ENCODE assay signal across 9 mouse cellular contexts in the genomic region with DNA sequence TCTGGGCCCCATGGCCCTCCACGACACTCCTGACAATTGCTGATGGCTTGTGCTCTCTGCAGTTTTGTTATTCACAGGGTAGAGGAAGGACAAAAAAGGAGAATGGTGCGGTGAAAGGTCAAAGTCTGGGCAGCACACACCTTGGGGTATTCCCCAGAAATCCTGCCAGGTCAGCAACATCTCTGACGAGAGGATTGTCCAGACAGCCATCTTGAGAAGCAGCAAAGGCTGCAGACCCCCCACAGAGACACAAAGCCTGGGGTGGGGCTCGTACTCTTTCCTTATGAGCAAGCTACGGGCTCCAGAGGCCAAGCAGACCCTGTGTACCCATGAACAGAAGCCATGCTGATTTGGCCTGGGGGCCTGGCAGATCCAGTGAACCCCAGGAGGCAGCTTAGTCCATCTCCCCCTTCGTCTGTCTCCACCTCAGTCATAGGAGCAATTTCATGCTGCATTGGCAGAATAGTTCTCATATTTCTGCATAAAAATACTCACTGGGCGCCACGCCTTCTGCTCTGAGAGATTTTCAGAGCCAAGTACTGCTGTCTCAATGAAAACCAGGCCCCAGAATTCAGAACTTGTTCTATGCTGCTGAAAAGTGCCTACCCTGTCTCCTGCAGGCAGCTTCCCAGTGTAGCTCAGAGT. TPM values are rescaled to one million over a fixed set of nuclear protein-coding genes. Genes with fewer than 3 reads are reported as not detected.
DNase-seq lines count a peak whose midpoint lies in the region; ATAC-seq and TF ChIP-seq lines count a peak whose summit lies in the region.
"Had no signal": no experiment of that assay in that cellular context is flagged by ENCODE, and none has a peak within 500 bp of the region (broad histone marks: within the 10 kb centered on the region; RNA-seq: fewer than 3 reads in every experiment).

No protein-coding gene starts in this region.

- no peak for TF ChIP-seq CTCF in kidney, postnatal 0 days (IDR thresholded peaks at IDR 0.05; ENCODE audit: low read depth)

- DNase-seq in kidney, postnatal 0 days (ENCODE audit: low spot score) = no peak
- DNase-seq in ES-CJ7 (ENCODE audit: low read depth, low spot score) (peak; percentile 83), R1 (ENCODE audit: low read depth, low spot score) (peak; percentile 80)
- DNase-seq in limb, embryonic 14.5 days (ENCODE audit: low spot score) = peak; percentile 74
- DNase-seq in layer of hippocampus, postnatal 10 days (ENCODE audit: low spot score in 2 of 2) = no peak
- DNase-seq in urinary bladder, postnatal 36 days (ENCODE audit: low spot score in 2 of 2) = no peak
- DNase-seq: cerebellum, adult 9-10 months had no signal

- H3K36me3 ChIP-seq in kidney, postnatal 0 days (ENCODE audit: insufficient read depth, low read length) = no peaks in the 10 kb centered on the region
- no peaks in the 10 kb centered on the region for H3K36me3 ChIP-seq in kidney, embryonic 16.5 days (ENCODE audit: insufficient read depth, low read length)
- H3K36me3 ChIP-seq in limb, embryonic 14.5 days (ENCODE audit: control insufficient read depth, insufficient read depth, low read length) = no peaks in the 10 kb centered on the region

- H3K9me3 ChIP-seq in kidney, postnatal 0 days (replicated peaks; ENCODE audit: low read length) = no peaks in the 10 kb centered on the region
- no peaks in the 10 kb centered on the region for H3K9me3 ChIP-seq in kidney, embryonic 16.5 days (ENCODE audit: low read length)
- H3K9me3 ChIP-seq in limb, embryonic 14.5 days (ENCODE audit: control insufficient read depth, low read length) = 0 out of 2 replicates have a peak, but pooled peaks cover 5% of the 10 kb centered on the region

- no peak for TF ChIP-seq POLR2A in limb, embryonic 14.5 days (IDR thresholded peaks at IDR 0.05; ENCODE audit: borderline replicate concordance, extremely low read depth, insufficient read depth, insufficient read length)

- H3K4me1 ChIP-seq in kidney, postnatal 0 days (replicated peaks; ENCODE audit: insufficient read depth, low read length) = no peaks in the 10 kb centered on the region; the same call in 1 of the 2 replicates
- peaks cover 12% of the 10 kb centered on the region for H3K4me1 ChIP-seq in kidney, embryonic 16.5 days (ENCODE audit: insufficient read depth, low read length)
- peaks cover 33% of the 10 kb centered on the region for H3K4me1 ChIP-seq in limb, embryonic 14.5 days (ENCODE audit: control insufficient read depth, insufficient read depth, low read length)

- 67% methylated on average over 8 of the region's 8 CpGs for WGBS in kidney, postnatal 0 days
- WGBS in kidney, embryonic 16.5 days = 69% methylated on average over 8 of the region's 8 CpGs
- 29% methylated on average over 8 of the region's 8 CpGs for WGBS in limb, embryonic 14.5 days

- H3K9ac ChIP-seq in kidney, postnatal 0 days (ENCODE audit: low read depth, low read length) = no peak overlapping the region
- no peak overlapping the region for H3K9ac ChIP-seq in kidney, embryonic 16.5 days (replicated peaks; ENCODE audit: low read length)
- peak overlapping the region; percentile 25; the same call in 1 of the 2 replicates for H3K9ac ChIP-seq in limb, embryonic 14.5 days (ENCODE audit: low read depth, low read length, severe bottlenecking)

- H3K4me3 ChIP-seq in kidney, postnatal 0 days (replicated peaks; ENCODE audit: low read depth, low read length) = no peak overlapping the region
- no peak overlapping the region for H3K4me3 ChIP-seq in kidney, embryonic 16.5 days (ENCODE audit: low read length)
- no peak overlapping the region for H3K4me3 ChIP-seq in limb, embryonic 14.5 days (replicated peaks; ENCODE audit: low read length)

- H3K4me2 ChIP-seq in kidney, postnatal 0 days (ENCODE audit: low read length) = no peak overlapping the region
- H3K4me2 ChIP-seq in kidney, embryonic 16.5 days (replicated peaks; ENCODE audit: low read depth, low read length) = no peak overlapping the region
- peak overlapping the region; percentile 13; the same call in 1 of the 2 replicates for H3K4me2 ChIP-seq in limb, embryonic 14.5 days (replicated peaks; ENCODE audit: low read depth, low read length, severe bottlenecking)

- no peaks in the 10 kb centered on the region for H3K27me3 ChIP-seq in kidney, postnatal 0 days (ENCODE audit: insufficient read depth, low read length)
- H3K27me3 ChIP-seq in kidney, embryonic 16.5 days (ENCODE audit: insufficient read depth, low read length) = no peaks in the 10 kb centered on the region
- H3K27me3 ChIP-seq in limb, embryonic 14.5 days (ENCODE audit: control insufficient read depth, insufficient read depth, low read length) = no peaks in the 10 kb centered on the region

- no peak overlapping the region for H3K27ac ChIP-seq in kidney, postnatal 0 days
- no peak overlapping the region for H3K27ac ChIP-seq in kidney, embryonic 16.5 days (ENCODE audit: low read length)
- H3K27ac ChIP-seq in limb, embryonic 14.5 days (replicated peaks; ENCODE audit: low read depth, low read length) = peak overlapping the region; percentile 74
- H3K27ac ChIP-seq: macrophage had no signal

- peak; percentile 29; the same call in 1 of the 2 replicates for ATAC-seq in kidney, postnatal 0 days (replicated peaks; ENCODE audit: low FRiP score, low read depth)
- ATAC-seq in kidney, embryonic 16.5 days (ENCODE audit: low FRiP score, low TSS enrichment) = no peak
- ATAC-seq in limb, embryonic 14.5 days (ENCODE audit: low FRiP score, low read depth) = peak; percentile 50; the same call in 1 of the 2 replicates

RNA-seq across cellular contexts. Expression of gene Morn1, which starts 27.5 kb away (rescaled TPM):
- polyA plus RNA-seq in kidney, postnatal 0 days (2015; fragmentation: Nextera tagmentation; extraction: Ambion mirVana) = 7.0 and 7.6 TPM in 2 replicates
- 5.9 and 7.0 TPM in 2 replicates for polyA plus RNA-seq in kidney, embryonic 16.5 days (2015; fragmentation: Nextera tagmentation; extraction: Ambion mirVana)
- polyA plus RNA-seq in limb, embryonic 14.5 days (2012; rRNA removed) = 6.5 and 7.9 TPM in 2 replicates
- polyA plus RNA-seq in limb, embryonic 14.5 days (2014; fragmentation: Nextera tagmentation; extraction: Ambion mirVana) = 4.5 and 4.7 TPM in 2 replicates
- total RNA-seq in layer of hippocampus, postnatal 10 days (2021) = 10 to 100 TPM; 17.8 to 20.6 TPM

RNA-seq across cellular contexts. Expression of gene Rer1, which starts 27.7 kb away (rescaled TPM):
- 194 and 205 TPM in 2 replicates for polyA plus RNA-seq in kidney, postnatal 0 days (2015; fragmentation: Nextera tagmentation; extraction: Ambion mirVana)
- polyA plus RNA-seq in kidney, embryonic 16.5 days (2015; fragmentation: Nextera tagmentation; extraction: Ambion mirVana) = 158 and 162 TPM in 2 replicates
- polyA plus RNA-seq in limb, embryonic 14.5 days (2012; rRNA removed) = 121 and 129 TPM in 2 replicates
- 173 and 175 TPM in 2 replicates for polyA plus RNA-seq in limb, embryonic 14.5 days (2014; fragmentation: Nextera tagmentation; extraction: Ambion mirVana)
- 10 to 100 TPM; 67.0 to 69.1 TPM for total RNA-seq in layer of hippocampus, postnatal 10 days (2021)

RNA-seq across cellular contexts. Expression of gene Pex10, which starts 47.1 kb away (rescaled TPM):
- 18.3 and 19.7 TPM in 2 replicates for polyA plus RNA-seq in kidney, postnatal 0 days (2015; fragmentation: Nextera tagmentation; extraction: Ambion mirVana)
- 26.3 and 27.3 TPM in 2 replicates for polyA plus RNA-seq in kidney, embryonic 16.5 days (2015; fragmentation: Nextera tagmentation; extraction: Ambion mirVana)
- 24.4 and 28.0 TPM in 2 replicates for polyA plus RNA-seq in limb, embryonic 14.5 days (2012; rRNA removed)
- 6.7 and 9.0 TPM in 2 replicates for polyA plus RNA-seq in limb, embryonic 14.5 days (2014; fragmentation: Nextera tagmentation; extraction: Ambion mirVana)
- 10 to 100 TPM; 20.3 to 23.0 TPM for total RNA-seq in layer of hippocampus, postnatal 10 days (2021)

RNA-seq across cellular contexts. Expression of gene Plch2, which starts 57.3 kb away (rescaled TPM):
- 2.1 and 2.3 TPM in 2 replicates for polyA plus RNA-seq in kidney, postnatal 0 days (2015; fragmentation: Nextera tagmentation; extraction: Ambion mirVana)
- polyA plus RNA-seq in kidney, embryonic 16.5 days (2015; fragmentation: Nextera tagmentation; extraction: Ambion mirVana) = 3.6 and 3.8 TPM in 2 replicates
- 11.4 and 15.1 TPM in 2 replicates for polyA plus RNA-seq in limb, embryonic 14.5 days (2012; rRNA removed)
- polyA plus RNA-seq in limb, embryonic 14.5 days (2014; fragmentation: Nextera tagmentation; extraction: Ambion mirVana) = 9.9 and 10.6 TPM in 2 replicates
- total RNA-seq in layer of hippocampus, postnatal 10 days (2021) = 10 to 100 TPM; 61.7 to 64.3 TPM
- polyA plus RNA-seq: macrophage had no signal

Comparison
In these comparisons a context has a peak if more than half of its experiments do, and no peak if none do; other contexts are left out.
1. DNase-seq: peak in ES-CJ7 (single experiment), R1 (single experiment) and limb, embryonic 14.5 days (single experiment); none in kidney, postnatal 0 days (single experiment), layer of hippocampus, postnatal 10 days (0 of 2) and urinary bladder, postnatal 36 days (0 of 2).